Mouse (Mus musculus): ENCODE results near the gene Cldn24.
"Not testable (repeated sequence)": the region's sequence is repeated elsewhere in the genome, so short reads cannot be mapped to it uniquely, and the experiment has no call there.

Cldn24 gene

GRCm38 (mm10) chr8:47821843-47822242 is at the start of gene Cldn24:
Gene Cldn24 (plus strand): TSS chr8:47822143.
- DNase-seq = no peak

GRCm38 (mm10) chr8:47772986-47773385 is 49.0 kb upstream of the Cldn24 start:
- DNase-seq = no peak

- no peak for DNase-seq
Measured at GRCm38 (mm10) chr8:47777415-47777814, 44.5 kb upstream of the Cldn24 start.

GRCm38 (mm10) chr8:47779589-47779988 is 42.4 kb upstream of the Cldn24 start:
- no peak for DNase-seq

GRCm38 (mm10) chr8:47781881-47782280 is 40.1 kb upstream of the Cldn24 start:
- peak in 1 of 2 experiments; percentile 5 for DNase-seq

GRCm38 (mm10) chr8:47783544-47783943 is 38.4 kb upstream of the Cldn24 start:
- DNase-seq = no peak

GRCm38 (mm10) chr8:47783944-47784343 is 38.0 kb upstream of the Cldn24 start:
- no peak for DNase-seq

- no peak for DNase-seq
Measured at GRCm38 (mm10) chr8:47784436-47784835, 37.5 kb upstream of the Cldn24 start.

- DNase-seq = no peak
Measured at GRCm38 (mm10) chr8:47786323-47786722, 35.6 kb upstream of the Cldn24 start.

- no peak for DNase-seq
Measured at GRCm38 (mm10) chr8:47787705-47788104, 34.2 kb upstream of the Cldn24 start.

- peak; percentile 27 to 45 for DNase-seq
Measured at GRCm38 (mm10) chr8:47791986-47792385, 30.0 kb upstream of the Cldn24 start.

GRCm38 (mm10) chr8:47799438-47799837 is 22.5 kb upstream of the Cldn24 start:
- DNase-seq = no peak

- DNase-seq = no peak
Measured at GRCm38 (mm10) chr8:47802349-47802748, 19.6 kb upstream of the Cldn24 start.

- no peak for DNase-seq
Measured at GRCm38 (mm10) chr8:47804262-47804661, 17.7 kb upstream of the Cldn24 start.

GRCm38 (mm10) chr8:47809970-47810665 is 11.8 kb upstream of the Cldn24 start:
- DNase-seq = no peak

- no peak for DNase-seq
Measured at GRCm38 (mm10) chr8:47810666-47811015, 11.3 kb upstream of the Cldn24 start.

GRCm38 (mm10) chr8:47811221-47811620 is 10.7 kb upstream of the Cldn24 start:
- DNase-seq = no peak

- DNase-seq = no peak
Measured at GRCm38 (mm10) chr8:47819034-47819433, 2.9 kb upstream of the Cldn24 start.

GRCm38 (mm10) chr8:47820914-47821772 is 800 bp upstream of the Cldn24 start:
- DNase-seq = no peak

- not testable (repeated sequence) for DNase-seq
Measured at GRCm38 (mm10) chr8:47822541-47822940, 598 bp downstream of the Cldn24 start.

- no peak for DNase-seq
Measured at GRCm38 (mm10) chr8:47823777-47824176, 1.8 kb downstream of the Cldn24 start.

GRCm38 (mm10) chr8:47824182-47824581 is 2.2 kb downstream of the Cldn24 start, which contains the start of gene Cldn22:
Gene Cldn22 (plus strand): TSS chr8:47824482.
- DNase-seq = no peak

GRCm38 (mm10) chr8:47825596-47825995 is 3.7 kb downstream of the Cldn24 start:
- DNase-seq = no peak

- no peak for DNase-seq
Measured at GRCm38 (mm10) chr8:47826911-47827310, 5.0 kb downstream of the Cldn24 start.

All from cerebellum, postnatal 14 days (tissue).